In genomic region chr9:108827906-108828305, GRCm38 (mm10) we compare ENCODE assay signal across 9 mouse cellular contexts. TPM values are rescaled to one million over a fixed set of nuclear protein-coding genes. Genes with fewer than 3 reads are reported as not detected.
DNase-seq lines count a peak whose midpoint lies in the region; ATAC-seq and TF ChIP-seq lines count a peak whose summit lies in the region.
"Had no signal": no experiment of that assay in that cellular context is flagged by ENCODE, and none has a peak within 500 bp of the region (broad histone marks: within the 10 kb centered on the region; RNA-seq: fewer than 3 reads in every experiment).

No protein-coding gene starts in this region.

- no peak for ATAC-seq in kidney, postnatal 0 days (replicated peaks; ENCODE audit: low FRiP score, low read depth)
- ATAC-seq in embryonic facial prominence, embryonic 12.5 days (ENCODE audit: insufficient number of reproducible peaks, insufficient read depth, low FRiP score, low TSS enrichment), result no peak
- ATAC-seq in hindbrain, embryonic 14.5 days (ENCODE audit: low FRiP score), result no peak
- ATAC-seq in midbrain, embryonic 14.5 days (ENCODE audit: low FRiP score, low TSS enrichment), result no peak

- no peaks in the 10 kb centered on the region for H3K36me3 ChIP-seq in kidney, postnatal 0 days (ENCODE audit: insufficient read depth, low read length)
- no peaks in the 10 kb centered on the region for H3K36me3 ChIP-seq in kidney, adult 2 months (ENCODE audit: control insufficient read depth, insufficient read depth, low read length)
- no peaks in the 10 kb centered on the region for H3K36me3 ChIP-seq in embryonic facial prominence, embryonic 12.5 days
- peaks cover 58% of the 10 kb centered on the region for H3K36me3 ChIP-seq in hindbrain, embryonic 14.5 days (replicated peaks; ENCODE audit: control insufficient read depth, insufficient read depth)
- H3K36me3 ChIP-seq in midbrain, embryonic 14.5 days (ENCODE audit: control insufficient read depth, insufficient read depth, low read length), result peaks cover 48% of the 10 kb centered on the region

- no peak overlapping the region for H3K27ac ChIP-seq in kidney, postnatal 0 days
- H3K27ac ChIP-seq in kidney, adult 2 months (ENCODE audit: insufficient read depth, low read depth, low read length), result no peak overlapping the region
- no peak overlapping the region for H3K27ac ChIP-seq in embryonic facial prominence, embryonic 12.5 days
- H3K27ac ChIP-seq in hindbrain, embryonic 14.5 days, result no peak overlapping the region
- no peak overlapping the region for H3K27ac ChIP-seq in midbrain, embryonic 14.5 days (replicated peaks; ENCODE audit: low read depth, low read length)

- H3K9ac ChIP-seq in kidney, postnatal 0 days (ENCODE audit: low read depth, low read length), result no peak overlapping the region
- H3K9ac ChIP-seq in embryonic facial prominence, embryonic 12.5 days, result no peak overlapping the region
- H3K9ac ChIP-seq in hindbrain, embryonic 14.5 days, result peak overlapping the region; percentile 83; the same call in 1 of the 2 replicates
- no peak overlapping the region for H3K9ac ChIP-seq in midbrain, embryonic 14.5 days (replicated peaks; ENCODE audit: low read length)

- 69% methylated on average over 18 of the region's 18 CpGs for WGBS in kidney, postnatal 0 days
- 65% methylated on average over 18 of the region's 18 CpGs for WGBS in kidney, adult 2 months
- 69% methylated on average over 18 of the region's 18 CpGs for WGBS in embryonic facial prominence, embryonic 12.5 days
- WGBS in hindbrain, embryonic 14.5 days, result 65% methylated on average over 18 of the region's 18 CpGs
- 73% methylated on average over 18 of the region's 18 CpGs for WGBS in midbrain, embryonic 14.5 days

- H3K27me3 ChIP-seq in kidney, postnatal 0 days (ENCODE audit: insufficient read depth, low read length), result peaks cover 69% of the 10 kb centered on the region
- H3K27me3 ChIP-seq in kidney, adult 2 months (replicated peaks; ENCODE audit: control insufficient read depth, insufficient read depth, low read length), result peaks cover 4% of the 10 kb centered on the region; the same call in 1 of the 2 replicates
- peaks cover 95% of the 10 kb centered on the region for H3K27me3 ChIP-seq in embryonic facial prominence, embryonic 12.5 days
- peaks cover 28% of the 10 kb centered on the region for H3K27me3 ChIP-seq in hindbrain, embryonic 14.5 days (ENCODE audit: control insufficient read depth, insufficient read depth, low read length)
- H3K27me3 ChIP-seq in midbrain, embryonic 14.5 days (ENCODE audit: control insufficient read depth, insufficient read depth, low read length), result peaks cover 16% of the 10 kb centered on the region

- DNase-seq in kidney, postnatal 0 days (ENCODE audit: low spot score), result no peak
- no peak for DNase-seq in kidney, adult 2 months
- no peak for DNase-seq in hindbrain, embryonic 14.5 days (ENCODE audit: low spot score)
- DNase-seq in midbrain, embryonic 14.5 days, result no peak
- DNase-seq in gastrocnemius, postnatal 36 days, result no peak
- no peak for DNase-seq in gastrocnemius, postnatal 14 days
- DNase-seq in urinary bladder, postnatal 10 days (ENCODE audit: low spot score), result no peak
- DNase-seq: kidney, postnatal 10 days had no signal

- no peaks in the 10 kb centered on the region for H3K9me3 ChIP-seq in kidney, postnatal 0 days (replicated peaks; ENCODE audit: low read length)
- H3K9me3 ChIP-seq in embryonic facial prominence, embryonic 12.5 days, result no peaks in the 10 kb centered on the region
- H3K9me3 ChIP-seq in hindbrain, embryonic 14.5 days (ENCODE audit: control insufficient read depth, low read length), result no peaks in the 10 kb centered on the region
- H3K9me3 ChIP-seq in midbrain, embryonic 14.5 days (ENCODE audit: control insufficient read depth, low read length), result no peaks in the 10 kb centered on the region

- H3K4me1 ChIP-seq in kidney, postnatal 0 days (replicated peaks; ENCODE audit: insufficient read depth, low read length), result peaks cover 9% of the 10 kb centered on the region; the same call in 1 of the 2 replicates
- H3K4me1 ChIP-seq in kidney, adult 2 months (ENCODE audit: control insufficient read depth, insufficient read depth, low read length), result peaks cover 7% of the 10 kb centered on the region
- peaks cover 23% of the 10 kb centered on the region for H3K4me1 ChIP-seq in embryonic facial prominence, embryonic 12.5 days
- peaks cover 60% of the 10 kb centered on the region for H3K4me1 ChIP-seq in hindbrain, embryonic 14.5 days (replicated peaks; ENCODE audit: control insufficient read depth, insufficient read depth, low read length)
- H3K4me1 ChIP-seq in midbrain, embryonic 14.5 days (ENCODE audit: control insufficient read depth, insufficient read depth, low read length), result peaks cover 54% of the 10 kb centered on the region

- H3K4me2 ChIP-seq in kidney, postnatal 0 days (ENCODE audit: low read length), result no peak overlapping the region
- H3K4me2 ChIP-seq in embryonic facial prominence, embryonic 12.5 days (replicated peaks), result peak overlapping the region; percentile 64; the same call in 1 of the 2 replicates
- peak overlapping the region; percentile 86 for H3K4me2 ChIP-seq in hindbrain, embryonic 14.5 days (replicated peaks)
- H3K4me2 ChIP-seq in midbrain, embryonic 14.5 days (ENCODE audit: low read length), result peak overlapping the region; percentile 78

- intact Hi-C loops in gastrocnemius, postnatal 36 days (cut with DNase I), result no loop called here
- intact Hi-C loops in gastrocnemius, postnatal 14 days (cut with DNase I; ENCODE audit: low total_unique reads), result no loop called here

- TF ChIP-seq POLR2A in kidney, adult 2 months (IDR thresholded peaks at IDR 0.05; ENCODE audit: low read depth, low read length), result no peak

- TF ChIP-seq CTCF in kidney, postnatal 0 days (IDR thresholded peaks at IDR 0.05; ENCODE audit: low read depth), result no peak
- TF ChIP-seq CTCF in kidney, adult 2 months (conservative IDR thresholded peaks at IDR 0.05; ENCODE audit: insufficient read depth, insufficient read length, low read depth, low read length), result no peak

- 0 out of 2 replicates have a peak overlapping the region, but pooled peaks have one; percentile 28 for H3K4me3 ChIP-seq in kidney, postnatal 0 days (replicated peaks; ENCODE audit: low read depth, low read length)
- no peak overlapping the region for H3K4me3 ChIP-seq in kidney, adult 2 months (ENCODE audit: insufficient read depth, low read depth, low read length)
- H3K4me3 ChIP-seq in embryonic facial prominence, embryonic 12.5 days, result no peak overlapping the region
- peak overlapping the region; percentile 69; the same call in 1 of the 2 replicates for H3K4me3 ChIP-seq in hindbrain, embryonic 14.5 days (replicated peaks; ENCODE audit: low read length)
- peak overlapping the region; percentile 72 for H3K4me3 ChIP-seq in midbrain, embryonic 14.5 days (replicated peaks; ENCODE audit: low read depth, low read length)

RNA-seq across cellular contexts. Expression of gene Celsr3, which starts 1.8 kb away (rescaled TPM):
- 0.06 and 0.11 TPM in 2 replicates for polyA plus RNA-seq in kidney, postnatal 0 days (2015; fragmentation: Nextera tagmentation; extraction: Ambion mirVana)
- 0.18 and 0.19 TPM in 2 replicates for polyA plus RNA-seq in kidney, adult 2 months (2012; rRNA removed)
- 1.2 and 2.1 TPM in 2 replicates for polyA plus RNA-seq in embryonic facial prominence, embryonic 12.5 days (2016; fragmentation: Nextera tagmentation; extraction: Ambion mirVana)
- 15.4 and 16.0 TPM in 2 replicates for polyA plus RNA-seq in hindbrain, embryonic 14.5 days (2014; fragmentation: Nextera tagmentation; extraction: Ambion mirVana)
- polyA plus RNA-seq in midbrain, embryonic 14.5 days (2014; fragmentation: Nextera tagmentation; extraction: Ambion mirVana), result 19.5 and 20.7 TPM in 2 replicates
- total RNA-seq in gastrocnemius, postnatal 36 days (2021), result not detected
- under 1 TPM; 0.18 to 0.24 TPM for total RNA-seq in gastrocnemius, postnatal 14 days (2021)

RNA-seq across cellular contexts. Expression of gene Nckipsd, which starts 19.7 kb away (rescaled TPM):
- 11.3 and 13.6 TPM in 2 replicates for polyA plus RNA-seq in kidney, postnatal 0 days (2015; fragmentation: Nextera tagmentation; extraction: Ambion mirVana)
- 19.1 and 24.1 TPM in 2 replicates for polyA plus RNA-seq in kidney, adult 2 months (2012; rRNA removed)
- polyA plus RNA-seq in embryonic facial prominence, embryonic 12.5 days (2016; fragmentation: Nextera tagmentation; extraction: Ambion mirVana), result 24.2 and 25.7 TPM in 2 replicates
- polyA plus RNA-seq in hindbrain, embryonic 14.5 days (2014; fragmentation: Nextera tagmentation; extraction: Ambion mirVana), result 28.5 and 29.6 TPM in 2 replicates
- 24.3 and 27.4 TPM in 2 replicates for polyA plus RNA-seq in midbrain, embryonic 14.5 days (2014; fragmentation: Nextera tagmentation; extraction: Ambion mirVana)
- total RNA-seq in gastrocnemius, postnatal 36 days (2021), result 1 to 10 TPM; 2.8 to 3.2 TPM
- total RNA-seq in gastrocnemius, postnatal 14 days (2021), result 1 to 10 TPM; 3.5 to 4.5 TPM

RNA-seq across cellular contexts. Expression of gene Slc26a6, which starts 25.2 kb away (rescaled TPM):
- 10.7 and 12.8 TPM in 2 replicates for polyA plus RNA-seq in kidney, postnatal 0 days (2015; fragmentation: Nextera tagmentation; extraction: Ambion mirVana)
- 33.9 and 37.2 TPM in 2 replicates for polyA plus RNA-seq in kidney, adult 2 months (2012; rRNA removed)
- 20.5 and 22.5 TPM in 2 replicates for polyA plus RNA-seq in embryonic facial prominence, embryonic 12.5 days (2016; fragmentation: Nextera tagmentation; extraction: Ambion mirVana)
- 19.1 and 21.5 TPM in 2 replicates for polyA plus RNA-seq in hindbrain, embryonic 14.5 days (2014; fragmentation: Nextera tagmentation; extraction: Ambion mirVana)
- 16.6 and 18.2 TPM in 2 replicates for polyA plus RNA-seq in midbrain, embryonic 14.5 days (2014; fragmentation: Nextera tagmentation; extraction: Ambion mirVana)
- total RNA-seq in gastrocnemius, postnatal 36 days (2021), result 10 to 100 TPM; 16.5 to 19.3 TPM
- 10 to 100 TPM; 13.0 to 13.8 TPM for total RNA-seq in gastrocnemius, postnatal 14 days (2021)

RNA-seq across cellular contexts. Expression of gene Ip6k2, which starts 44.3 kb away (rescaled TPM):
- polyA plus RNA-seq in kidney, postnatal 0 days (2015; fragmentation: Nextera tagmentation; extraction: Ambion mirVana), result 74.6 and 79.5 TPM in 2 replicates
- polyA plus RNA-seq in kidney, adult 2 months (2012; rRNA removed), result 68.3 and 78.0 TPM in 2 replicates
- polyA plus RNA-seq in embryonic facial prominence, embryonic 12.5 days (2016; fragmentation: Nextera tagmentation; extraction: Ambion mirVana), result 145 and 147 TPM in 2 replicates
- polyA plus RNA-seq in hindbrain, embryonic 14.5 days (2014; fragmentation: Nextera tagmentation; extraction: Ambion mirVana), result 202 and 238 TPM in 2 replicates
- polyA plus RNA-seq in midbrain, embryonic 14.5 days (2014; fragmentation: Nextera tagmentation; extraction: Ambion mirVana), result 256 and 286 TPM in 2 replicates
- total RNA-seq in gastrocnemius, postnatal 36 days (2021), result 10 to 100 TPM in 1 of 2 experiments, 1 to 10 TPM in 1; 9.9 to 14.5 TPM
- 10 to 100 TPM; 24.3 to 24.4 TPM for total RNA-seq in gastrocnemius, postnatal 14 days (2021)

Comparison
In these comparisons a context has a peak if more than half of its experiments do, and no peak if none do; other contexts are left out.
1. H3K4me3 ChIP-seq: peak in kidney, postnatal 0 days (single experiment), hindbrain, embryonic 14.5 days (single experiment) and midbrain, embryonic 14.5 days (single experiment); none in kidney, adult 2 months (single experiment) and embryonic facial prominence, embryonic 12.5 days (single experiment).